Mouse (Mus musculus): ENCODE results near the gene Lrrc46.

The Lrrc46 gene

GRCm38 (mm10) chr11:97049492-97050085, 8.4 kb upstream of the Lrrc46 start:
- no peak for DNase-seq (ENCODE audit: low spot score in 2 of 2)

GRCm38 (mm10) chr11:97048090-97048650, 7.0 kb upstream of the Lrrc46 start:
- no peak for DNase-seq (ENCODE audit: low spot score in 2 of 2)

DNA sequence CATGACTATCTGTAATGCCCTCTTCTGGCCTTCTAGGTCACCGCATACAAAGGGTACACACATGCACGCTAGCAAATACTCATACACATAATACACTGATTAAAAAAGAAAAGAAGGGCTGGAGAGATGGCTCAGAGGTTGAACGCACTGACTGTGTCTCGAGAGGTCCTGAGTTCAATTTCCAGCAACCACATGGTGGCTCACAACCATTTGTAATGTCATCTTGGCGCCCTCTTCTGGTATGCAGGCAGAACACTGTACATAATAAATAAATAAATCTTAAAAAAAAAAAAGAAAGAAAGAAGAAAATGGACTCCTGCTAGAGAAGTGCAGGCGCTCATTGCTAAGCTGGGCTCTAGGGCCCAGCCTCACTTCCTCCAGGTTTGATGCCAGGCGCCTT, 4.7 kb upstream of the Lrrc46 start:
- DNase-seq (ENCODE audit: low spot score in 2 of 2): peak in 1 of 2 experiments; percentile 28

DNA sequence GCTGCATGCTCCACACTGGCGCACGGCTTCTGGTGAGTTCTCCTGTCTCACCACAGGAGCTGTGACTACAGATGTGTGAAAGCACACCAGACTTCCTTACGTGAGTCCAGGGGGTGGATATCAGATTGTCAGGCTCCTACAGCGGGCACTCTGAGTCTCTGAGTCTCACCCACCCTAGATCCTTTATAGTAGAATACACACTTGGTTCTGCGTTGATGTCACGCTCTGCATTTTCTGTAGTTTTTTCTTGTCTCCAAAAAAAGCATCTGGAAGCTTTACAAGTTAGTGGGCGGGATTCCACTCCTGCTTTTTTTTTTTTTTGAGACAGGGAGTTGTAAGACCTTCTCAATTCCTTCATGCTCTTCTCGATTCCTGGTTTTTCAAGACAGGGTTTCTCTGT, 3.7 kb upstream of the Lrrc46 start:
- DNase-seq (ENCODE audit: low spot score in 2 of 2): no peak

DNA sequence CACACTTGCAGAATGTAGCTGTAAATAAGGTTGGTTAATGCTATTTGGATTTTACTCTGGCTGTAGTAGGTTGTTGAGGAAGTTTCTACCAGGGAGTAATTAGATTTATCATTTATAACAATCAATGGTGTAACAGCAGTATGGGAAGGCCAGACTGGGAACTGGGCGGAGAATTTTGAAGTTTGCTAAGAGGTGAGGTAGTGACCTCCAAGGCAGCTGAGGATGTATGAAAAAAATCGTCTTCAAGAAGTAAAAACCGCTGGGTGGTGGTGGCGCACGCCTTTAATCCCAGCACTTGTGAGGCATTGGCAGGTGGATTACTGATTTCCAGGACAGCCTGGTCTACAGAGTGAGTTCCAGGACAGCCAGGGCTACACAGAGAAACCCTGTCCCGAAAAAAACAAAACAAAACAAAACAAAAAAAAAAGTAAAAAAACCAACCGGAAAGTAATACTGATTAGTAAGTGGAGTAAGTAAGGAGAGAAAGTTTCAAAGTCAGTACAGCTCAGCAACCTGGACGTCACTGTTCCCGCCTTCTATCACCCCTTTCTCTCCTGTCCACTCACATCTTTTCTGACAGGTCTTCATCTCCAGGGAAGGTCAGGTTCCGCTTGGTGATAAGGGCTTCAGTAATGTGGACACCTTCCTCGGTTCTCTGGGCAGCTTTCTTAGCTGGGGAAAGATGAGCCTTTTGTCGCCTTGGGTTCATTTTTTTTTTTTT, 746 bp downstream of the Lrrc46 start:
- DNase-seq (ENCODE audit: low spot score in 2 of 2): no peak

- DNase-seq (ENCODE audit: low spot score in 2 of 2): no peak
Measured at GRCm38 (mm10) chr11:97038881-97039280, 2.3 kb downstream of the Lrrc46 start.

DNA sequence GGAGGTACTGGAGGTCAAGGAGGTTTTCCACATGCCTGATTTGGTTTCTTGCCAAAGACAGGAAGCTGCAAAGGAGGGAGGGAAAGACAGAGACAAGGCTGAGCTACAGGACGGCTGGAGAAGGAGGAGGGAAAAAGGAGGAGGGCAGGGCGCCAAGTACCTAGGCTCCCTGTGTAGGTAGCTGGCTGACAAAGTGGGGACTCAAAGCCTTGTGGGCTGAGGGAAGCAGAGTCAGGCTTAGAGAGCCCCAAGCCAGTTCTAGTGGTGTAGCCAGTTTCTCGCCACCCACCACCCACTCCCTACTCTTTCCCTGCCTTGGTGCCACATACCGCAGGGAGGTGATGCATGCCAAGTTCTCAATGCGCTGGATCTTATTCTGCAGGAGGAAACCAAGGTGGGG, 5.1 kb downstream of the Lrrc46 start:
- DNase-seq (ENCODE audit: low spot score in 2 of 2): no peak

- no peak for DNase-seq (ENCODE audit: low spot score in 2 of 2)
Measured at GRCm38 (mm10) chr11:97033781-97034180, 7.4 kb downstream of the Lrrc46 start.

- no peak for DNase-seq (ENCODE audit: low spot score in 2 of 2)
Measured at GRCm38 (mm10) chr11:97032499-97032898, 8.7 kb downstream of the Lrrc46 start.

- no peak for DNase-seq (ENCODE audit: low spot score in 2 of 2)
Measured at GRCm38 (mm10) chr11:97031977-97032376, 9.2 kb downstream of the Lrrc46 start.

DNA sequence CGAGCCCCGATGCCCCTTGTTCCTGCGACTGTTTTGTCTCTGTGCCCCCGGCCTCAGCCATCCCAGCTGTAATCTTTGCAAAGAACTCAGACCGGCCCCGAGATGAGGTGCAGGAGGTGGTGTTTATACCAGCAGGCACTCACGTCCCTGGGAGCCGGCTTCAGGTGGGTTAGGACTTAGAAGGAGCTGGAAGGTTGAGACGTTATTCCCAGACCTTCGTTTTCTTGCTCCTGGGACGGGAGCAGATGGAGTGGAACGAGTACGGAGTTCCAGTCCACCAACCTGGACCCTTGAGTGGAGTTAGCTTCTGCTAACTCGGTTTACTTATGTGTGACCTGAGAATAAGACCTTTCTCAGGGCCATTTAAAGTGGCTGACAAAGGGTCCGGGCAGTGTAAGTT, 10.8 kb downstream of the Lrrc46 start:
- DNase-seq (ENCODE audit: low spot score in 2 of 2): no peak

DNA sequence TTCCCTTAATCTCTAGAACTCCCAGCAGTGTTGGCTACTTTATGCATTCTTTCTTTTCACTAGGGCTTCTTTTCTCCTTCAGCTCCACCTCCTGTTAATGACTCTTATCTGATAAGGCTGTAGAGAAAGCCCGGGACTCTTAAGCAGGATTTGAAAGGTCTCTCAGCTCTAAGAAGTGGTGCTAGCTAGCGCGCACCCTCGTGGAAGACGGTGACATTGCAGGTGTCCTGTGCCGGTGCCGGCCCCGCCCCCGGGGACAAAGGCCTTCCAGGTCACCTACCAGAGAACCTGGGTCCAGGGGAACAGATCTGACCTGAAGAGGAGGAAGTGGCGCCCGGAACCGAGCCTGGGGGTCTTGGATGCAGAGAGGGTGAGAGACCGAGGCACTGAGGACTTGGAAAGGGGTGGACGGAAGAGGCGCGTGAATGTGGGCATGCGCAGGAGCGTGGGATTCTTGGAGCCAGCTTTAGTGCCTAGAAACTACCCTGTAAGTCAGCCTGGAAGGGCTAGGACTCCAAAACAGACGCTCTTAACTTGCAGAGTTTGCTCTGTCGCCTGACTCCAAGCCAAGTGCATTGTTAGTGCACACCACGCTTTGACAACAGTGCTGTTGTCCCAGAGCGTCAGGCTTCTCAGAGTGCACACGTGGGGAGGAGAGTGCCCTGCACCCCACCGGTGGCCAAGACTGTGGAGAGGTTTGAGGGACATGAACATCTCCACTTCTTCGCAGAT, 11.4 kb downstream of the Lrrc46 start, which contains the start of gene Scrn2:
Gene Scrn2 (plus strand): TSS at position 253 of the 732 bp plus-strand sequence.
- DNase-seq (ENCODE audit: low spot score in 2 of 2): peak; percentile 81 to 85

DNA sequence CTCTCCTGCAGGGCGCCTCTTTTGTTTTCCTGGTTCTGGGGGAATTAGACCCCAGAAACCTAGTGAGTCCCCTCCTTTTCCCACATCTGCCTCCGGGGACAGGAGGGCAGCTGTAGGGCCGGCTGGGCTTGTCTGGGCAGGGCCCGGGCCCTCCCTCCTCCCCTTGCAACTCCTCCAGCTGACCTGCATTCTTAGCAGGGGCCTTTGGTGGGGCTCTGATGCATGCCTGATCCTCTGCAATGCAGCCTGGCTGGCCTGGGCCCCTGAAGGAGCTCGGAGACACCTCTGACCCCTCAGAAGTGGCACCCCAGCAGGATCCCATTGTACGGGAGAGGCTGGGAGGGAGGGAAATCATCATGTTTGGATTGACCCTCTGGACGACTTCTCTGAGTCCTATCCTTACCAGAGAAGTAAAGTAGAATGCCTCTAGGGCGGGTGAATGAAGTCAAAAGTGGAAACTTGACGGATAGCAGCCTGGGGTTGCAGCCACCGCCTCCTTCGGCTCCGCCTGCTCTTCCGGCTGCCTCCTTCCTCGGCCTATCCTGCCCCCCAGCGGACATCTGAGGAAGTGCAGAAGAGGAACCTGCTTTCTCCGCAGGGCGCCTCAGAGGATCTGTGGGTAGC, 15.4 kb downstream of the Lrrc46 start:
- DNase-seq (ENCODE audit: low spot score in 2 of 2): peak; percentile 83 to 90

DNA sequence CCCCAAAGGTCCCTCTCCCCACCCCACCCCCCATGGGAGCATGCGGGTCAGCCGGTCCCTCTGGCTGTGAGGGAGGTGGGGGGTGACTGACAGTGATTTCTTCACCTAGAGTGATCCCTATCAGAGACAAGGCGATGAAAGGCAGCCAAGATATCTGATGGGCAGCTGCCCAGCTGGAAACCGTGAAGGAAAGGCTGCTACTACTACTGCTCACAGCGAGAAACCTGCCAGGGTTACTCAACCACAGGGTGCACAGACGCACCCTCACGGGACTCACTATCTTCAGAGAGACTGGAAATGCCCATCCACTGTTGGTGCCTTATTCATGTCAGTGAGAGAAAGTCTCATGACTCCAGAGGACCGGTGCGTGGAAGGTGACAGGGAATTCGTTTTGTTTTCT, 16.2 kb downstream of the Lrrc46 start:
- no peak for DNase-seq (ENCODE audit: low spot score in 2 of 2)

DNA sequence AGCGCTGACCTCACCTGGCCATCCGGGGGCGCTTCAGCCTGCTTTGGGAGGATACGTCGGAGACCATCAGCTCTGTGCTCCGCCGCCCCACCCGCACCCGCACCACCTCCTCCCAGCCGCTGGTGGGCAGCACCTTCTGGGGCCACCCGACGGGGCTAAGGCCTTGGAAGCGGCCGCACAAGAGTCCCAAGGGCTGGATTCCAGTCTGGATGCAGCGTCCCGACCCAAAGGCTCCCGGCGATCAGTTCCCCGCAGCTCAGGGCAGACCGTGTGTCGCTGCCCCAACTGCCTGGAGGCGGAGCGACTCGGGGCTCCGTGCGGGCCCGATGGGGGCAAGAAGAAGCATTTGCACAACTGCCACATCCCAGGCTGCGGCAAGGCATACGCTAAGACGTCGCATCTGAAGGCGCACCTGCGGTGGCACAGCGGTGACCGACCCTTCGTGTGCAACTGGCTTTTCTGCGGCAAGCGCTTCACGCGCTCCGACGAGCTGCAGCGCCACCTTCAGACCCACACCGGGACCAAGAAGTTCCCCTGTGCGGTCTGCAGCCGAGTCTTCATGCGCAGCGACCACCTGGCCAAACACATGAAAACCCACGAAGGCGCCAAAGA, 19.2 kb downstream of the Lrrc46 start:
- DNase-seq (ENCODE audit: low spot score in 2 of 2): peak; percentile 66 to 81

DNA sequence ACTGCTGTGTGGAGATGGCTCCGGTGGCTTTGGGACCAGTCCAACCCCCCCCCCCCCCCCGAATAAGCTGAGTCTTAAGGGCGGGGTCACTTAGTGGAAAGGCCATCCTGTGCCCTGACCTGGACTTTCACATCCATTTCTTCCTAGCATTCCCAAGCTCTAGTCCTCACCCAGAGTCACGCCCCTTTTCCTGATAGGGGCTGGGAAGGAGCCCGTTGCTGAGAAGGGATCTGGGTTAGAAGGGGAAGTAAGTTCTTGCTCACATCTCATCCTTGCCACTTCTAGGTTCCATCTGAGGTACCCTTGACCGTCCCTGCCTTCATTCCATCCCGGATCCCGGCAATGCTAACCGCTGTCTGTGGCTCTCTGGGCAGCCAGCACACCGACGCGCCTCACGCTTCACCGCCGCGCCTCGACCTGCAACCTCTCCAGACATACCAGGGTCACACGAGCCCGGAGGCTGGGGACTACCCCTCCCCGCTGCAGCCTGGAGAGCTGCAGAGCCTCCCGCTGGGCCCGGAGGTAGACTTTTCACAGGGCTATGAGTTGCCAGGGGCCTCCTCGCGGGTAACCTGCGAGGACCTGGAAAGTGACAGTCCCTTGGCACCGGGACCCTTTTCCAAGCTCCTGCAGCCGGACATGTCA, 20.0 kb downstream of the Lrrc46 start:
- no peak for DNase-seq (ENCODE audit: low spot score in 2 of 2)

DNA sequence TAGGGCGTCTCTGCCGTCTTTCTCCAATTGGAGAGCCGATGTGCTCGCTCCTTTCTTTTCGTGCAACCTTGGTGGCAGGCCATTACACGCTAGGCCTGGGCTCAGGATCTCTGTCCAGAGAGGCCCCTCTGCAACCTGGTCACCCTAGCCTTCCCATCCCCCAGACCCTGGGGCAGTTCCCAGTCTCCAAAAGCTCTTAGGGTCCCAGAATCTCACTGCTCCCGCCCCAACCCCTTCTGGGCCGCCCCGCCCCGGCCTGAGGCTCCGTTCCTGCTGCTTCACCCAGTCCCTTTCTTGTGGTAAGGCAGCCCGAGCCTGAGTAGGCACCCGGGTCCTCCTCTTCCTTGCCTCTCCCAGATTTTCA, 21.9 kb downstream of the Lrrc46 start:
- no peak for DNase-seq (ENCODE audit: low spot score in 2 of 2)

- DNase-seq (ENCODE audit: low spot score in 2 of 2): peak in 1 of 2 experiments; percentile 23
Measured at GRCm38 (mm10) chr11:97018583-97019344, 22.4 kb downstream of the Lrrc46 start.

DNA sequence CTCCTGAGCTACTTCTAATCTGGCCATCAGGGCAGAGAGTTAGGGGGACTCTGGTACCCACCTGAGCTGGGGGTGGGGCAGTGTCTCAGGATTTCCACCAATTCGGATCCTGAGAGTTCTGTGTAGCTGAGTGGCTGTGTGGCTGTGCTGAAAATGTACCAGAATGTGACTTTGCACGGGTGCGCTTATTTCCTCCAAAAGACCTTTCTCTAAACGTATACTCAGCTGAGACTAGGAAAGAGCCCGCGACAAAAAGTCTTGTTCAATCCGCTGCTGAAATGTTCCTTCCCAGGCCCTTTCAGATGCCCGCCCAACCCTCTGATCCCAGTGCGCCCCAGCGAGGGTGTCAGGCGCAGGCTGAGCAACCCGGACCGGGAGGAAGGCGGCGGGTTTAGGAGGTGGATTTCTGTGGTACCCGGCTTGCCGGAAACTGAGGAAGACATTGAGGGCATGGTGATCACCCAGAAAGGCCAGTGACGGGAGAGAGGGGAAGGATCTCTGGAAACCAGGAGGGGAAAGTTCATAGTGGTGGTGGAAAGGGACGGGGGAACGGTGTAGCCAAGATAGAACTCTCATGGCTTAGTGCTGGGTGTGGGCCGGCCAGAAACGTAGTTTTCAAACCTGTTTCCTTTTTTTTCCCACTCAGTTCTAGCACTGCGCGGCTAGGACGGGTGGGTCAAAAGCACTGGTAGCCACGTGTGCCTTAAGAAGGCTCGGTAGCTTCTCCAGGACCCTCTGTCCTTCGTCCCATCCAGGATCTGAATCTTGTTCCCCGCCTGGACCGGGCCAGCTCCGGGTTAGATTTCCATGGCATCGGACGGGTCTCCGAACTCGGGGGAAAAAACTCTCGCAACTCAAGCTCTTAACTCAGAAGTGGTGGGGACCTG, 23.3 kb downstream of the Lrrc46 start:
- DNase-seq (ENCODE audit: low spot score in 2 of 2): no peak
